Mouse (Mus musculus): ENCODE data around the gene Chst4. TPM values are rescaled to one million over a fixed set of nuclear protein-coding genes. Genes with fewer than 3 reads are reported as not detected.
"Not testable (repeated sequence)": the region's sequence is repeated elsewhere in the genome, so short reads cannot be mapped to it uniquely, and the experiment has no call there.

Gene Chst4
- polyA plus RNA-seq, 1 experiment from 2014 or later, result not detected

DNA sequence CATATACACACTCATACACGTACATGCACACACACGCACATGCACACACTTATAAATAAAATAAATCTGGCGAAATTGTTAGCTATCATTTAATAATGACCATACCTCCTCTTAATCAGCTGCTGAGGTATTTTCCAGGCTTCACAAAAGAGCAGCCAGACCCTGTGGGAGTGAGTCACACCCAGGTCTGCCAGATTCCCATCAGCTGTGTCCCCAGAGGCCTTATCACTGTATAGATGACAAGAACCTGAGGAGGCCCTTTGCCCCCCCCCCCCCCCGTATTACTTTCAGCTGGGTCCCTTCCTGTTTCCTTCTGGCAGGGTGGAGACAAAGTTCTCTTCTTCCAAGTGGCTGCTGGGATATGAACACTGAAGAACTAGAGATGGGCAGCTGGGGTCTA is 969 bp upstream of the Chst4 start:
- peaks cover 6% of the 10 kb centered on the region for H3K4me1 ChIP-seq
- no peak overlapping the region for H3K9ac ChIP-seq (replicated peaks)
- 87% methylated on average over 4 of the region's 4 CpGs for WGBS
- no peak overlapping the region for H3K4me3 ChIP-seq
- H3K27ac ChIP-seq (replicated peaks), result no peak overlapping the region
- no peak overlapping the region for H3K4me2 ChIP-seq (replicated peaks)
- H3K36me3 ChIP-seq, result no peaks in the 10 kb centered on the region
- H3K9me3 ChIP-seq, result no peaks in the 10 kb centered on the region
- no peak for ATAC-seq (replicated peaks)
- no peaks in the 10 kb centered on the region for H3K27me3 ChIP-seq

DNA sequence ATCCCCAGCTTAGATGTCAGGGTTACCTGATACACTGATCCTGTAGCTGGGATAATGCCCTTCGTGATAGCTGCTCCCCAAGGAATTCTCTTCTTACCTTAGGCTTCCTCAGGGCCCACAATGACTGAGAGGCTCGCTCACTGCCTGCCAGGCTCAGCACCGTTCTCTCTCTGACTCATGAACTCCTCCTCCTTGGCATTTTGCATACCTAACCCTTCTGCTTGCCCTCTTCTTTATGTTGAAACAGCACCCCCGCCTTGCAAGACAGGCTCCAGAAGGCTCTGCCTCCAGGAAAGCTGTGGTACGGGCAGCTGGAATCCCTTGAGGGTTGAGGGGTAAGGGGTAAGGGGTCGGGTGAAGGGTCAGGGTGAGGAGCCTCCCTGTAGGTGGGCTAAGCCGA is 324 bp downstream of the Chst4 start:
- H3K27me3 ChIP-seq, result no peaks in the 10 kb centered on the region
- no peak overlapping the region for H3K9ac ChIP-seq (replicated peaks)
- H3K4me3 ChIP-seq, result no peak overlapping the region
- 49% methylated on average over 7 of the region's 7 CpGs for WGBS
- no peak overlapping the region for H3K4me2 ChIP-seq (replicated peaks)
- H3K9me3 ChIP-seq, result no peaks in the 10 kb centered on the region
- ATAC-seq (replicated peaks), result no peak
- peaks cover 6% of the 10 kb centered on the region for H3K4me1 ChIP-seq
- H3K27ac ChIP-seq (replicated peaks), result no peak overlapping the region
- no peaks in the 10 kb centered on the region for H3K36me3 ChIP-seq

DNA sequence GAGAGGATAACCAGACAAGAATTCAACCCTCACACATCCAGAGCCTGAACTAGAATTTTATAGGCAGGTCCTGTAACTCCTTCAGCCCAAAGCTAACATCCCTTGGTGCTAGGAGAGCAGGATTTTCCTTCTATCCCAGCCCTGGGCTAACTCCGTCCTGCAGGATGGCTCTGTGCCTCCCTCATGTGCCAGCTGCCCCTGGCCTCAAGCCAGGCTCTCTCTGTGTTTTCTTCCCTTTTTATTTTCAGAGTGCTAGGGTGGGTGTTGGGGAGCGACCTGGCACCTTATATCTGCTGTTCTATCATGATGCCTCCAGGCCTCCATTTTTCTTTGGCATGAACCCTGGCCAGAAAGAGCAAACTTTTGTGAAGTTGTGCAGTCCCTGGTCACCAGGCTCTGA is 3.4 kb downstream of the Chst4 start:
- Histone ChIP-seq H3K27ac (replicated peaks) (no peak overlapping the region), H3K36me3 (no peaks in the 10 kb centered on the region), H3K4me1 (peaks cover 6% of the 10 kb centered on the region), H3K27me3 (no peaks in the 10 kb centered on the region), H3K9me3 (no peaks in the 10 kb centered on the region), H3K9ac (replicated peaks) (no peak overlapping the region), H3K4me3 (no peak overlapping the region), H3K4me2 (replicated peaks) (no peak overlapping the region)
- 34% methylated on average over 2 of the region's 2 CpGs for WGBS
- no peak for ATAC-seq (replicated peaks)

DNA sequence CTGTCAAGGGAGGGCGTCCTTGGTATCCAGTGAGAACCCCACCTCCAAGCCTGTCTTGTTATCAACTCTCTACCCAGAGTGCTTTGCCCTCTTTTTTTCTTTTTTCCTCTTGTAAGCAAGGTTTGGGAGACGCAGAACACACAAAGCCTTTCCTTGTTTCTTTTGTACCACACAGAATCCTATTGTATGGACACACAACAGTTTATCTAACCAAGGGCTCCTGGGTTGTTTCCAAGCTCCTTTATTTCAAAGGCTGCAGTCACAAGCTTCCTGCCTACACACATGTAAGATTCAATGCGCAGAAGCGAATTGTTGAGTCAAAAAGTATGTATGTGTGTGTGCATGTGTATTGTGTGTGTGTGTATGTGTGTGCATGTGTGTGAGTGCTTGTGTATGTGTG is 5.2 kb downstream of the Chst4 start:
- Histone ChIP-seq H3K27me3 (no peaks in the 10 kb centered on the region), H3K9ac (replicated peaks) (no peak overlapping the region), H3K4me1 (peaks cover 6% of the 10 kb centered on the region), H3K4me3 (no peak overlapping the region), H3K36me3 (no peaks in the 10 kb centered on the region), H3K9me3 (no peaks in the 10 kb centered on the region), H3K4me2 (replicated peaks) (no peak overlapping the region), H3K27ac (replicated peaks) (no peak overlapping the region)
- no peak for ATAC-seq (replicated peaks)
- WGBS, result 45% methylated on average over 4 of the region's 4 CpGs

DNA sequence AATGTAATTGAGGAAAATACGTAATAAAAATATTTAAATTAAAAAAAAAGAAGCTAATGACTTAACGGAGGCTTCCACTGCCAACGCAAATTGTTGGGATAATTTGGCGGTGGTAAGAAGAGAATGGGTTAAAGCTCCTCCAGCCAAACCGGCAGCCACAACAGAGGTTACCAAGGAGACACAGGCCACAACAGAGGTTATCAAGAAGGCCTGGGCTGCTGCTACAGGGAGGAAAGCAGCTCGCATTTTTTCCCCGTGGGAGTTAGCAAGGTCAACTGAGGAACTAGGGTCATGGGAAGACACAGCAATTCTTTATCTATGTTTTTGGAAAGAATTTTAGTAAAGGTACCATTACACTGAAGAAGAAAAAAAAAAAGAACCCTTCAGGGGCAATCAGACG is 5.8 kb downstream of the Chst4 start:
- not testable (repeated sequence) for H3K4me3 ChIP-seq; H3K9me3 ChIP-seq; H3K4me1 ChIP-seq; H3K36me3 ChIP-seq; H3K27me3 ChIP-seq; ATAC-seq (replicated peaks); H3K27ac ChIP-seq (replicated peaks); H3K9ac ChIP-seq (replicated peaks); H3K4me2 ChIP-seq (replicated peaks)
- 28% methylated on average over 8 of the region's 8 CpGs for WGBS

DNA sequence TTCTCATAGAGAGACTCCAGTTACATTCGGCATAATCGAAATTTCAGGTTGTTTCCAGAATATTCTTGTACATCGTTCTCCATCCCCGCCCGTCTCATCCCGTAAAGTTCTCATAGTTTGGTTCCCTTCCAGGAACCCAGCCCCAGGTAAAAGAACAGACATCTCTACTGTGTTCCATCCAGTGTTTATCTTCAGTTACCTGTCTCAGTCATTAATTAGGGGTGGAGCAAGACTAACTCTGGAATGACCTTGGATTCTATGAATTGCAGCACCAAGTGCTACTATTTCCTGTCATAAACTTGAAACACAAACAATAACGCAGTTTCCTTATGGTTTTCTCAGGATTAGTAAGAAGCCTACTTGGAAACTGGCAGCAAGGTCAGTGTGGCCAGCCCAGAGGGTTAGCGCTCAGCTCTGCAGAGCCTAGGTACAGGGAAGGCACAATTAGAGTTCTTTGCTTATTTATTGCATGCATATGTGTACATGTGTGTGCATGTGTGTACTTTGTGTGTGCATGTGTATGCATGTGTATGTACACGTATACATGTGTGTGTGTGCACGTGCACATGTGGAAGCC is 16.7 kb downstream of the Chst4 start:
- Histone ChIP-seq H3K27me3 (no peaks in the 10 kb centered on the region), H3K27ac (replicated peaks) (no peak overlapping the region), H3K36me3 (no peaks in the 10 kb centered on the region), H3K4me3 (no peak overlapping the region), H3K9me3 (no peaks in the 10 kb centered on the region), H3K9ac (replicated peaks) (no peak overlapping the region), H3K4me1 (no peaks in the 10 kb centered on the region), H3K4me2 (replicated peaks) (no peak overlapping the region)
- WGBS, result 93% methylated on average over 10 of the region's 10 CpGs
- ATAC-seq (replicated peaks), result no peak

DNA sequence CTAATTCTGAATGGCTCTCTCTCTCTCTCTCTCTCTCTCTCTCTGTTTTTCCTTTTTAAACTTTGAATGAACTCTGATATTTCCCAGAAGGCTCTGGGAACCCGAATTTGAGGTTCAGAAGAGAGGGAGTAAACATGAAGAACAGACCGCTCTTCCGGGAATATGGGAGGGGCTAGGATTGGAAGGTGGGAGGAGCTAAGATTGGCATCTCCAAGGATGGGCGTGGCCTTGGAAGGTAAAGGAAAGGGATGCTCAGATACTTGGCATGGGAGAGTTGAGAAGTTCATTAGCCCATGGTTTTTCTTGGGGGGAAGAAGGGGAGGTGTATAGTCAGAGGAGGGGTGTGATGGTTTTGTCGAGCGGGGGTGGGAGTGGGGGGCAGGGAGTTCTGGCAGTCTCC is 17.5 kb downstream of the Chst4 start:
- Histone ChIP-seq H3K9ac (replicated peaks) (no peak overlapping the region), H3K4me3 (no peak overlapping the region), H3K4me2 (replicated peaks) (no peak overlapping the region), H3K9me3 (no peaks in the 10 kb centered on the region), H3K27me3 (no peaks in the 10 kb centered on the region), H3K4me1 (no peaks in the 10 kb centered on the region), H3K27ac (replicated peaks) (no peak overlapping the region), H3K36me3 (no peaks in the 10 kb centered on the region)
- whole genome bisulfite sequencing, result 59% methylated on average over 6 of the region's 6 CpGs
- no peak for ATAC-seq (replicated peaks)

DNA sequence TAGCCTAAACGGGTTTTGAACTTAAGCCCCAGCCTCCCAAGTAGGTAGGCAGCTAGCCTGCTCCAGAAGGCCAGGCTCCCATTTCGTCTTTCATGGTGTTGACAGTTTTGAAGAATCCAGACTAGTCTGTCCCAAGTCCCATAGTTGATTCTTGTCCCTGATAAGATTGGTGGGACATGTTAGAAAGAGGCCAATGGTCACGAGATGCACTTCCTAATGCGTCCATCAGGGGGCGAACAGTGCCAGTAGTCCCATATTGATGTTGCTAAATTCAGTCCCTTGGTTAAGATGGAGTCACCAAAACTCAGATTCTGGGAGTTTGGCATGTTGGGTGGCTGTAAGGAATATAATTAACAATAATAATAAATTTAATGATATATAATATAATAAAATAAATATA is 28.7 kb downstream of the Chst4 start:
- no peak for ATAC-seq (replicated peaks)

DNA sequence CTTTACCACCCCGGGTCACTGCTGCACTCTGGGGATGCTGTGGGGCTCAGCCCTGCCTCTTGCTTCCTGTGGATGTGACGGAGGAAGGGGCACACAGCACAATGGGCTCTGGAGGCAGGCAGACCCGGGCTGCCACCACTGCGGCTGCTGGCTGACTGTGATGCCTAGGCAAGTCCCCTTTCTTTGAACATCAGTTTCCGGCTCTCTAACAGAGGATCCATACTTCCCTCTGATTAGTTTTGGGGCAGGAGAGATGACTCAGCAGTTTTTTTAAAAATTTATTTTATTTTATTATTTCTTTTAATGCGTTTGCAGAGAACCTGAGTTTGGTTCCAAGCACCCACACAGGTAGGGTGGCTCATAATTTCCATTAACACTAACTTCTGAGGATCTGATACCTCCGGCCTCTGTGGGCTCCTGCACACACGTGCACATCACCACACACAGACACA is 30.5 kb downstream of the Chst4 start:
- no peak overlapping the region for H3K4me3 ChIP-seq
- 66% methylated on average over 8 of the region's 8 CpGs for WGBS
- no peak for ATAC-seq (replicated peaks)
- no peaks in the 10 kb centered on the region for H3K27me3 ChIP-seq
- no peak overlapping the region for H3K9ac ChIP-seq (replicated peaks)
- H3K4me2 ChIP-seq (replicated peaks), result no peak overlapping the region
- H3K36me3 ChIP-seq, result no peaks in the 10 kb centered on the region
- peaks cover 6% of the 10 kb centered on the region; the same call in 1 of the 2 replicates for H3K4me1 ChIP-seq
- H3K27ac ChIP-seq (replicated peaks), result no peak overlapping the region
- H3K9me3 ChIP-seq, result no peaks in the 10 kb centered on the region

More for the DNA sequence above, 28.7 kb downstream of the Chst4 start:
- H3K9me3 ChIP-seq, result no peaks in the 10 kb centered on the region
- H3K4me2 ChIP-seq (replicated peaks), result no peak overlapping the region
- H3K4me3 ChIP-seq, result no peak overlapping the region
- peaks cover 6% of the 10 kb centered on the region; the same call in 1 of the 2 replicates for H3K4me1 ChIP-seq
- 33% methylated on average over 5 of the region's 5 CpGs for WGBS
- H3K36me3 ChIP-seq, result no peaks in the 10 kb centered on the region
- no peak overlapping the region for H3K27ac ChIP-seq (replicated peaks)
- H3K27me3 ChIP-seq, result no peaks in the 10 kb centered on the region
- no peak overlapping the region for H3K9ac ChIP-seq (replicated peaks)

DNA sequence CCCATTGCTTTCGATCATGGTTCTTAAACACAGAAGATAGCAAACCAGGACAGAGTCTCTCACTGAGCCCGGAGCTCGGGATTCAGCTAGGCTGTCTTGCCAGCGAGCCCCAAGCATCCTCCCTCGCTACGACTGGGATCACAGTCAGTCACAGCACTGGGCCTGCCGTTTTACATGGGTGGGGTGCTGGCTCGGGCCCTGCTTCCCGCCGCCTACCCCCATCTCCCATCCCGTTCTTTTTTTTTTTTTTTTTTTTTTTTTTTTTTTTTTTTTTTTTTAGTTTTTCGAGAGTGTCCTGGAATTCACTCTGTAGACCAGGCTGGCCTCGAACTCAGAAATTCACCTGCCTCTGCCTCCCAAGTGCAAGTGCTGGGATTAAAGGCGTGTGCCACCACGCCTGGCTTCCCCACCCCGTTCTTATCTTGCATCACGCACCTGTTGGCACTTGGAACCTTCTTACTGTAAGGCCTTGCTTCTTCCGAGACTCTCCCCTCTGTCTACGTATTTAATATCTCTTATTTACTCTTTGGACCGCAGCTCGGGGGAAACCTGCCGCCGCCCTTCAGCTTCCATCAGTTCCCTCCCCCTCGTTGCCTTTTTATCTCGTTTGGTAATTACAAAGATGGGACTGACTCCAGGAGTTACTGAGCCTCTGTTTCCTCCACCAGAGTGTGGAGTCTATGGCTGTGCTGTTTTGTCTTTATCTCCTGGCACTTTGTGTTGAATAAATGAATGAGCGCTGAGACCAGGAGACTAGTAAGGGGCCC is 31.1 kb downstream of the Chst4 start:
- ATAC-seq (replicated peaks), result no peak

DNA sequence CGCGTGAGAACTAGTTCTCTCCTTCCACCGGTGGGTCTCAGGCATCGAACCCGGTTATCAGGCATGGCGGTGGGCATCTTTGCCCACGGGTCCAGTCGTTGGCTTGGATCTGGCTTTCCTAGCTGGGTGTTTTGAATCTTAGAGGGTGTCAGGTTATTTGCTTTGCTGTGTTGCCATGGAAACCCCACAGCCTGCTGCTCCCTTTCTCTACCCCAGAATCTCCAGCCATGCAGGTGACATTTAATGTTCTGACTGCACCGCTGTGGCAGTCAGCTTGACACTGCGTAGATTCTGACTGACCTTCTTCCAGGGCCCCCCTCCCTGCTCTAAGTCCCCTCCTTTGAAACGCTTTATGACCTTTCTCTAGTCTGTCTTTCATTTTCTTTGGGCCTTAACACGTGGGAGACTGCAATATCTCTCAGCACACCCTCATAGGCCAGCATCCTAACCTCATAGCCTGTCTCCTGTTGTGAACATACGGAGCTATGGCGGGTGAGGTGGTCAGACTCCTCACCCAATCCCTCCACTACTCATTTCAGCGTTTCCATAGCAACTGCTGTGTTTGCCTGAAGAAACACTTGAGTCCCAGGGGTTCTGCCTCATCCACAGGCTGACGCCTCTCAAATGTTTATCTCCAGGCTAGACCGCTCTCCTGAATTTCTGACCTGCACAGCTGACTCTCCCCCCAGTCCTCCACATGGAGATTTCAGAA is 33.1 kb downstream of the Chst4 start:
- Histone ChIP-seq H3K4me2 (replicated peaks) (no peak overlapping the region), H3K27me3 (no peaks in the 10 kb centered on the region), H3K9ac (replicated peaks) (no peak overlapping the region), H3K4me3 (no peak overlapping the region), H3K9me3 (no peaks in the 10 kb centered on the region), H3K4me1 (peaks cover 6% of the 10 kb centered on the region; the same call in 1 of the 2 replicates), H3K27ac (replicated peaks) (peak overlapping the region; percentile 62), H3K36me3 (no peaks in the 10 kb centered on the region)
- ATAC-seq (replicated peaks), result peak; percentile 67
- 60% methylated on average over 17 of the region's 17 CpGs for WGBS

More for the DNA sequence above, 31.1 kb downstream of the Chst4 start:
- H3K36me3 ChIP-seq, result no peaks in the 10 kb centered on the region
- no peak overlapping the region for H3K9ac ChIP-seq (replicated peaks)
- peaks cover 6% of the 10 kb centered on the region; the same call in 1 of the 2 replicates for H3K4me1 ChIP-seq
- no peaks in the 10 kb centered on the region for H3K9me3 ChIP-seq
- no peak overlapping the region for H3K4me3 ChIP-seq
- H3K27ac ChIP-seq (replicated peaks), result no peak overlapping the region
- no peaks in the 10 kb centered on the region for H3K27me3 ChIP-seq
- WGBS, result 84% methylated on average over 26 of the region's 26 CpGs
- H3K4me2 ChIP-seq (replicated peaks), result no peak overlapping the region

DNA sequence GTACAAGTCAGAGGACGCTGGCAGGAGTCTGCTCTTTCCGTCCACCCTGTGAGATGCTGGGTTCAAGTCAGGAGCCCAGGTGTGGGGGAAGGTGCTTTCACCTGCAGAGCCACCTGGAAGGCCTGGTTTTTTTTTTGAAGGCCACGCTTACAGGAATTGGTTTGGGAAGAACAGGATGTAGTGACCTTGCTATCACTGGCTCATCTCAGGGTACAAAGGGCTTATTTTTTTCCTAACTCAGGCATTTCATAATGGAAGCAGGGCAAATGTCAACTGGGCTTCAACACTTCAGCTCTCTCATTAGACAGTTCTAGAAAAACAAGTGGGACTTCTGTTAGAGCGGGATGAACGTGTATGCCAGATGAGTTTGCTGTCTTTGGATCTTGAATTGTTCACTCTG is 35.2 kb downstream of the Chst4 start:
- no peaks in the 10 kb centered on the region for H3K36me3 ChIP-seq
- H3K4me2 ChIP-seq (replicated peaks), result no peak overlapping the region
- peaks cover 6% of the 10 kb centered on the region; the same call in 1 of the 2 replicates for H3K4me1 ChIP-seq
- ATAC-seq (replicated peaks), result no peak
- WGBS, result 85% methylated on average over 5 of the region's 5 CpGs
- H3K27ac ChIP-seq (replicated peaks), result no peak overlapping the region
- H3K27me3 ChIP-seq, result no peaks in the 10 kb centered on the region
- no peak overlapping the region for H3K4me3 ChIP-seq
- no peak overlapping the region for H3K9ac ChIP-seq (replicated peaks)
- H3K9me3 ChIP-seq, result no peaks in the 10 kb centered on the region

All from forebrain, embryonic 15.5 days (tissue).